Mouse (Mus musculus) cortical plate, adult 2 months (tissue): Measurements from ENCODE around the gene Tmem234.

Experiments used
- CTCF ChIP-seq: fragments of 200-500 bp; IDR thresholded peaks from 2 replicates; pipeline ENCODE4 v1.5.1; 2011; ENCODE audit warnings: mild to moderate bottlenecking, control low read depth, low read length; ENCODE audit not compliant: insufficient read depth; ENCODE audit errors: extremely low read depth
- POLR2A ChIP-seq: fragments of 200-500 bp; IDR thresholded peaks from 2 replicates; pipeline ENCODE4 v1.6.1; 2011; ENCODE audit warnings: mild to moderate bottlenecking, low read length, control low read depth; ENCODE audit not compliant: insufficient read depth; ENCODE audit errors: extremely low read depth

DNA sequence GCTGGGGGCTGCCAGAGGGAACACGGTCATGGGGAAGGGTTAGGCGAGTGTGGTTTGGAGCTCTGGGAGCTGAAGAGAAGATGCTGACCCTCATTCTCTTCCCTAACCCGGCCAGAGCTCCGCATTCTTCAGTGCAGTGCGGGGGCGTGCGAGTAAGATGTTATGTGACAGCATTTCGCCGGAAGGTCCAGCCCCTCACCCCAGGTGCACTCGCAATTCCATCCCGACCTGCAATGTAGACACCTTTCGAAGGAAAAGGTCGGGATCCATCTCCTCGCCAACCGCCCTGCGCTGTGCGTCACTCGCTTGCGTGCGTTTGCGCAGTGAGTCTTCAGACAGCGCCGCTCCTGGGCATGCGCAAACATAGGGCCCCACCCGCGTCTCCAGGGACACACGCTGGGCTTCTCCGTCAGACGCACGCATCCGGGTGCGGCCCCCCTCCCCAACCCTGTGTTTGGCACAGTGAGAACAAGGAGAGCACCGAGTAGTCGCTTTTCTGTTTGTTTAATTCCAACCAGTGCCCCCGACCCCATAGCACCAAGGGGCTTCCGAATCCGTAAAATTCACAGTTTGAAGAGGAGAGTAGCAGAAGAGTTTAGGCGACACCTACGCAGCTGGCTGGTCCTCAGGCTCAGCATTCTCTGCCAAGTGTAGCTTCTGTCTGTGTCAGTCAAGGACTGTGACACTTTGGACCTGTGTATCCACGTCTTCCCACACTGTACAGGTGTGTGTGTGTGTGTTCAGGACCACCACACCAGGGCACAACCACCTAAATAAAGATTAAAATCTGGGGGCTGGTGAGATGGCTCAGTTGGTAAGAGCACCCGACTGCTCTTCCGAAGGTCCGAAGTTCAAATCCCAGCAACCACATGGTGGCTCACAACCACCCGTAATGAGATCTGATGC lies 18.6 kb downstream of the Tmem234 start, which contains the start of gene Iqcc:
- no peak for TF ChIP-seq CTCF
- peak; percentile 99 for TF ChIP-seq POLR2A
